Mouse (Mus musculus) bone marrow, adult 2 months (tissue): ENCODE results near the gene Tmprss9. TPM values are rescaled to one million over a fixed set of nuclear protein-coding genes. Genes with fewer than 3 reads are reported as not detected.

ENCODE experiments used
- H3K27ac ChIP-seq: fragments of 200-500 bp; 2 replicates; pipeline ENCODE4 v1.5.1; 2012; ENCODE audit warnings: low read depth, mild to moderate bottlenecking, control low read depth, inconsistent platforms, low read length; ENCODE audit not compliant: control insufficient read depth, poor library complexity, insufficient read depth
- H3K4me1 ChIP-seq: fragments of 200-500 bp; 2 replicates; pipeline ENCODE4 v1.6.1; 2011; ENCODE audit warnings: low read length; ENCODE audit not compliant: control insufficient read depth, insufficient read depth
- H3K4me3 ChIP-seq: fragments of 200-500 bp; replicated peaks from 2 replicates; pipeline ENCODE3; 2011; ENCODE audit warnings: mild to moderate bottlenecking, low read depth, low read length, control low read depth; ENCODE audit not compliant: control insufficient read depth
- CTCF ChIP-seq: fragments of 200-500 bp; IDR thresholded peaks from 2 replicates; pipeline ENCODE4 v1.5.1; 2011; ENCODE audit warnings: low read length, control low read depth; ENCODE audit not compliant: control insufficient read depth, insufficient read depth
- POLR2A ChIP-seq: fragments of 200-500 bp; IDR thresholded peaks from 2 replicates; pipeline ENCODE4 v1.6.1; 2011; ENCODE audit warnings: low read depth, mild to moderate bottlenecking, control low read depth, low read length, borderline replicate concordance; ENCODE audit not compliant: control insufficient read depth
- WGBS: fragments of 180-500 bp; shearing (Covaris S2); methylation state at CpG from one replicate; pipeline ENCODE4 v1.1.7; 2018; 5-methylcytosine and 5-hydroxymethylcytosine counted together
- polyA plus RNA-seq: library from polyadenylated mRNA; stranded (reverse); fragments of >200 nt; gene quantifications from 2 replicates; pipeline ENCODE4 v1.2.4, GENCODE M21; 2011; ENCODE audit warnings: low replicate concordance; ENCODE audit not compliant: missing spikeins, insufficient read depth, insufficient read length

Gene Tmprss9
- polyA plus RNA-seq, 1 experiment: not detected

DNA sequence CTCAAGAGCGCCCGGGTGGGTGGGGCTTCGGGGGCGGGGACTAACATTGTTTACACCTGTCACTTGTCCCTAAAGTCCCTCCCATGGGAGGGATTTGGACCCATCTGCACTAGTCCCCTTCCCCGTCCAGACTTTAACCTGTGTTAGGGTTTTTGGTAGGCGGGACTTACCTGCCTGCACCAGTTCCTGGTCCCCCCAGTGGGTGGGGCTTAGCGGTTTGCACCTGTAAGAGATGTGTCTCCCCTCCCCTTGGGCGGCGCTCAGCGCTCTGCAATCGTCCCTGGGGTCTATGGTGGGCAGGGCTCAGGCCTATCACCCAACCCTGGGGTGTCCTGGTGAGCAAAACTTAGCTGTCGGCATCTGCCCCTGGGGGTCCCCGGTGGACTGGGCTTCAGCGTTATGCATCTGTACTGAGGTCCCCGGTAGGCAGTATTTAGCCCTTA is 45.7 kb downstream of the Tmprss9 start:
- TF ChIP-seq POLR2A: no peak
- TF ChIP-seq CTCF: no peak
- Histone ChIP-seq H3K27ac (peak overlapping the region; percentile 51; the same call in 1 of the 2 replicates), H3K4me1 (peaks cover 11% of the 10 kb centered on the region)

DNA sequence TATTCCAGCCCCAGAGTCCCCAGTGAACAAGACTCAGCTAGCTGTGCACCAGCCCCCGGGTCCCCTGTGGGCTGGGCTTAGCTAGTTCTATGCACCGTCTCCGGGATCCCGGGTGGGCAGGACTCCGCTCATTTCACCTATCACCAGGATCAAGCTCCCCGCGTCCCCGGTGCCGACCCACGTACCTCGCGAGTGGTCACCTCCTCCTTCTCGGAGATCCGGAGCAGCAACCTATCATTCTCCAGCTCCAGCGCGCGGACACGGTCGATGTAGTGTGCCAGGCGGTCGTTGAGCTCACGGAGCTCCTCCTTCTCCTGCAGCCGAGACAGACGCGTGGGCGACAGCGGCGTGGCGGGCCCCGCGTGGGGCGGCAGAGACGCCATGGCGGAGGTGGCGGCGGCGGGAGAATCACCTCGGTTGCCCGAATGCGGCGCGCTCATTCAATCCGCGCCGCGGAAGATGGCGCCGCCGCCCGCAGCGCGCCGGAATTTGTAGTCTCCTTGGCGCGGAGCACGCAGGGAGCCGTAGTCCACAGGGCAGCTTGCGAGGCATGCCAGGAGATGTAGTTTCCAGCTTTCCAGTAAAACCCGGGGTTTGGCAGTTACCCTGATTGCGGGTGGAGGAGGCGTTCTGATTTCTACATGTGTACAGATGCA is 46.3 kb downstream of the Tmprss9 start, which contains the start of gene Lmnb2:
Gene Lmnb2 (minus strand): TSS at position 467 of the 656 bp plus-strand sequence.
- TF ChIP-seq POLR2A (peak; percentile 31; the same call in 1 of the 2 replicates), CTCF (no peak)
- Histone ChIP-seq H3K27ac (peak within 1 kb of the TSS; percentile 51), H3K4me3 (peak within 1 kb of the TSS; percentile 91), H3K4me1 (peaks cover 11% of the 10 kb centered on the region)
- WGBS: under 1% methylated on average over 61 of the region's 61 CpGs

More for the DNA sequence above, 45.7 kb downstream of the Tmprss9 start:
- 2% methylated on average over 15 of the region's 15 CpGs for WGBS
- H3K4me3 ChIP-seq: peak overlapping the region; percentile 91

DNA sequence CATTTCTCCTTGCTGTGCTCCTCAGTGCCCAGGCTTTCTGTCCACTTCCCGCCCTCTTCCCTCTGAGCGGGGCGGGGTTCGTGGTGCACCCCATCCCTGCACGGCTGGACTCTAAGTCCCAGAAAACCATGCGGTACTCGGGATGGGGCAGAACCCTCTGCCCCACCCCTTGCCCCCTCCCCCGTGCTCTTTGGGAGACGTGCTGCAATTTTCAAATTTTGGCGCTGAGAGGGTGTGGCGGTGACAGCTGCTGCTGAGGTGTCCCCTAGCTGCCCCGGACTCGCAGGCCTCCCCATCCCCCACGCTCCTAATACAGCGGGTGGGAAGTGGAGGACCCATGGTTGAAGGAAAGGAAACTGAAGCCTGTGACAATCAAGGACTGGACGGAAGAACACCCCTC is 50.3 kb downstream of the Tmprss9 start:
- Histone ChIP-seq H3K27ac (peak overlapping the region; percentile 66), H3K4me3 (peak overlapping the region; percentile 54), H3K4me1 (peaks cover 1% of the 10 kb centered on the region)
- 6% methylated on average over 16 of the region's 16 CpGs for whole genome bisulfite sequencing
- TF ChIP-seq CTCF (no peak), POLR2A (no peak)

DNA sequence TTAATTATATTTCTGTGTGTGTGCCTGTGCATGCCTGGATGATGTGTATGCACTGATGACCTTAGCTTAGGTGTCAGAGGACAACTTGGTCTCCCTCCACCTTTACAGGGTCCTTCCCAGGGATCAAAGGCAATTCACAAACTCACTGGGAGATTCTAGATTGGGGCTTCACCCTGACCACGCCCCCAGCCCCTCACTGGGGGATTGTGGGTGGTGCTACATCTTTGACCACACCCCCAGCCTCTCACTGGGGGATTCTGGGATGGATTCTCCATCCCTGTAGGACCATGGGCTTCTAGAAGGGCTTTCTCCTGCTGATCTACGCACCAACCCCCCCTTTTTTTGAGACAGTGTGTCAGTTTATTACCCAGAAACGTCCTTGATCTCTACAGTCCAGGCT is 53.8 kb downstream of the Tmprss9 start:
- TF ChIP-seq CTCF (no peak), POLR2A (no peak)
- WGBS: 58% methylated on average over 3 of the region's 3 CpGs
- Histone ChIP-seq H3K4me1 (no peaks in the 10 kb centered on the region; the same call in 1 of the 2 replicates), H3K27ac (no peak overlapping the region), H3K4me3 (no peak overlapping the region)

DNA sequence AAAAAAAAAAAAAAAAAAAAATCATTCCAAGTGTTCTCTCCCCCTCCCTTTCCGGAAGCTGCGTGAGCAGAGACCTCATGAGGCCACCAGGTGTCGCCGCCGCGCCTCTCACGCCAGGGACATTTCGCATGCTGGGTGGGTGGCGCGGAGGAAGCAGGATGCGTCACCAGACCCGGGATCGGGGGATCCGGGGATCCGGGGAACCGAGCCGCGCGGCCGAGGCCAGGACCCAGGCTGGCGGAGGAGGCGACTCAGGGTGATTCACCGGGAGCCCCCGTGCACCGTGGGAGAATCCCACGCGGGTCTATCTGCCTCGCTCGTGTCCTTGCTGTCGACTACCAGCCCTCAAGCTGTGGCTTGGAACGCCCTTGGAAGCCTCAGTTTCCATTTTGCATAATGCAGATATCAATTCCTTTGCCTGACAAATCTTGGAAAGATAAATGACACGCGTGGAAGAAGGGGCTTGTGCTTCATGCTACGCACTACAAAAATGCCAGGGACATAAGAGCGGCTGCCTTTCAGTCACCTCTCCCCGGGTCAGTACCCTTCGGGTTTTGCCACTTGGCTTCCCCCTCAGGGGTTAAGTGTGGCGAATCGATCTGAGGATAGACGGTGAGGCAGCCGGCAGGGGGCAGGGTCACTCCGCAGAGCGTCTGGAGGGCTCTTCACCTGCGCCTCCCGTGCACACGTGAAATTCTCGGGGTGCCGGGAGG is 57.1 kb downstream of the Tmprss9 start:
- TF ChIP-seq POLR2A (0 out of 2 replicates have a peak, but pooled peaks have one; percentile 29), CTCF (peak; percentile 95)
- Histone ChIP-seq H3K4me1 (peaks cover 3% of the 10 kb centered on the region; the same call in 1 of the 2 replicates), H3K4me3 (peak overlapping the region; percentile 58), H3K27ac (peak overlapping the region; percentile 82)
- under 1% methylated on average over 48 of the region's 48 CpGs for WGBS

DNA sequence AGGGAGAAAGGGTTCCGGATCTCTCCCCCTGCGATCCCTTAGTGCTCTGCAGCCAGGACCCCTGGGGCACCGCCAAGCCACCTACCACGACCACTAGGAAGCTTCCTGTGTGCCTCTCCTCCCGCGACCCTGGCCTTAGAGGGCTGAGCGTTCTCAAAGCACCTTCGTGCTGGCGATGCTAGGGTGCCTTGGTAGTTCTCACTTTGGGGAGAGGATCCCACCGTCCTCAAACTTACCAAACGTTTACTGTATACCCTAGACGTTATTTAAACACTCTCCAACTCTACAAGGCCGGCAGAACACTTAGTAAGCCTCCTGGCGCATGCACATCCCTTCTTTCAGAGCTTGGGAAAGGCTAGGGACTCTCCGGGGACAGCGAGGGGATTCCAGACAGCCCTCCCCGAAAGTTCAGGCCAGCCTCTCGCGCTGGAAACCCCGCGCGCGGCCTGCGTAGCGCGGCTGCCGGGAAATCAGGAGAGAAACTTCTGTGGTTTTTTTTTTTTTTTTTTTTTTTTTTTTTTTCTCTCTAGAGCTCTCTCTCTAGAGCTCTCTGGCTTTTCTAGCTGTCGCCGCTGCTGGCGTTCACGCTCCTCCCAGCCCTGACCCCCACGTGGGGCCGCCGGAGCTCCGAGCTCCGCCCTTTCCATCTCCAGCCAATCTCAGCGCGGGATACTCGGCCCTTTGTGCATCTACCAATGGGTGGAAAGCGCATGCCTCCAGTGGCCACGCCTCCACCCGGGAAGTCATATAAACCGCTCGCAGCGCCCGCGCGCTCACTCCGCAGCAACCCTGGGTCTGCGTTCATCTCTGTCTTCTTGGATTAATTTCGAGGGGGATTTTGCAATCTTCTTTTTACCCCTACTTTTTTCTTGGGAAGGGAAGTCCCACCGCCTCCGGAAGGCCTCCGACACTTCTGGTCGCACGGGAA is 57.9 kb downstream of the Tmprss9 start, which contains the start of gene Gadd45b:
Gene Gadd45b (plus strand): TSS at position 775 of the 928 bp plus-strand sequence.
- peak within 1 kb of the TSS; percentile 82 for H3K27ac ChIP-seq
- under 1% methylated on average over 56 of the region's 56 CpGs for WGBS
- H3K4me3 ChIP-seq: peak within 1 kb of the TSS; percentile 74
- peaks cover 8% of the 10 kb centered on the region for H3K4me1 ChIP-seq
- TF ChIP-seq POLR2A (peak; percentile 99), CTCF (no peak)

DNA sequence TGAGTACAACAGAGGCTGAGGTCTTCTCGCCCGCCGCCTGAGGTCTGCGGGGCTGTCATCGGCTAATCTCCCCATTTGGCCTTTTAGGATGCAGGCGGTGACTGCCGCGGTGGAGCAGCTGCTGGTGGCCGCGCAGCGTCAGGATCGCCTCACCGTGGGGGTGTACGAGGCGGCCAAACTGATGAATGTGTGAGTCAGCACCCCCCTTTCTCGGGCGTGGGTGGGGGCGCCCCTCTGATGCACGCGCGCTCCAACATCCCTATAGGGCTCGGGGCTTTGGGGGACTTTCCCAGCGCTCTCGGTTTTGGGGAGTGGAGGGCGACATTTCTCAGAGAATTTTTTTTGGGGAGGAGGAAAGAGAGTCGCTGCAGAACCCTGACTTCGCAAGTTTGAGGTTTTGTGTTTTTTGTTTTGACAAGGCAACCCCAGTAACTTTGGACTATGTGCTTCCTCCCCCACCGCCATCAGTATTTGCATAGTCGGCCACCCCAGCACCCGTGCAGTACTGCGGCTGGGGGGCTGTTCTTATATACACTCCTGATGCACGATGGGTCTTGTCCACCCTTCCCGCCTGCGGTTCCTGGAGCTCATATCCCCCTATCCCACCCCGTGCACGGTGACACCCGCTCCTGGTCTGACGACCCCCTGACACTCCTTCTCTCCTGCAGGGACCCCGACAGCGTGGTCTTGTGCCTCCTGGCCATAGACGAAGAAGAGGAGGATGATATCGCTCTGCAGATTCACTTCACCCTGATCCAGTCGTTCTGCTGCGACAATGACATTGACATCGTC is 58.9 kb downstream of the Tmprss9 start:
- Histone ChIP-seq H3K4me3 (peak overlapping the region; percentile 74), H3K27ac (peak overlapping the region; percentile 14), H3K4me1 (peaks cover 9% of the 10 kb centered on the region)
- TF ChIP-seq POLR2A (no peak), CTCF (no peak)
- 1% methylated on average over 45 of the region's 45 CpGs for WGBS
